Mouse (Mus musculus): Measurements from ENCODE around the gene Mbtd1.

DNA sequence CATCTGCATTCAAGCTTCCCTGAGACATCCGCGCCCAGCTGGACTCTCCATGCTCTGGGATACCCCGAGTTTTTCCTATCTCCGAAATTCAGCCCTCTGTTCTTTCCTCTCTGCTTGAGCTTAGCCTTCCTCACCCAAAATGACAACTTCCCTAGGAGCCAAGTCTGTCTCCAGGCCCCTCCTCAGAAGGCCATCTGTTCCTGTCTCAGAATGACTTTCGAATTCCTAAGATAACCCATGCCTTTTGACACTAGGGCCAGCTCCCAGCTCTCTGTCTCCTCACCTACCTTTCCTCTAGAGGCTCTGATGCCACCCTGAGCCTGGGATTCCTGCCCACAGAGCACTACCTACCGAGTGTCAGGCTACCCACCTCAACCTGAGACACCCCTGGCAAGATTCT lies 70.5 kb downstream of the Mbtd1 start, which contains the start of gene Nme2:
- no peak for TF ChIP-seq CTCF (IDR thresholded peaks at IDR 0.05; ENCODE audit: insufficient read depth, low read length)
- TF ChIP-seq POLR2A (IDR thresholded peaks at IDR 0.05; ENCODE audit: borderline replicate concordance, extremely low read depth, low read depth, low read length) = no peak

Measured in lung, adult 2 months (tissue).